ENCODE assay signal across 17 mouse cellular contexts in genomic region chr8:22040153-22040509, GRCm38 (mm10). TPM values are rescaled to one million over a fixed set of nuclear protein-coding genes. Genes with fewer than 3 reads are reported as not detected.
DNase-seq lines count a peak whose midpoint lies in the region; ATAC-seq and TF ChIP-seq lines count a peak whose summit lies in the region.
"Had no signal": no experiment of that assay in that cellular context is flagged by ENCODE, and none has a peak within 500 bp of the region (broad histone marks: within the 10 kb centered on the region; RNA-seq: fewer than 3 reads in every experiment).

No protein-coding gene starts in this region.

- H3K27me3 ChIP-seq in hindbrain, embryonic 11.5 days (ENCODE audit: control insufficient read depth, insufficient read depth, low read length): 0 out of 2 replicates have a peak, but pooled peaks cover 2% of the 10 kb centered on the region
- H3K27me3 ChIP-seq in hindbrain, embryonic 12.5 days: peaks cover 4% of the 10 kb centered on the region; the same call in 1 of the 2 replicates
- peaks cover 16% of the 10 kb centered on the region for H3K27me3 ChIP-seq in E14TG2a.4 (ENCODE audit: insufficient read depth, low read length)
- H3K27me3 ChIP-seq in liver, embryonic 15.5 days: no peaks in the 10 kb centered on the region
- H3K27me3 ChIP-seq in neural tube, embryonic 14.5 days (ENCODE audit: control insufficient read depth, insufficient read depth, low read length): no peaks in the 10 kb centered on the region

- no peaks in the 10 kb centered on the region for H3K4me1 ChIP-seq in hindbrain, embryonic 11.5 days (replicated peaks; ENCODE audit: control insufficient read depth, insufficient read depth, low read length)
- H3K4me1 ChIP-seq in hindbrain, embryonic 12.5 days: peaks cover 19% of the 10 kb centered on the region
- peaks cover 23% of the 10 kb centered on the region for H3K4me1 ChIP-seq in E14TG2a.4 (replicated peaks; ENCODE audit: low read depth, low read length)
- H3K4me1 ChIP-seq in liver, embryonic 15.5 days (replicated peaks): peaks cover 33% of the 10 kb centered on the region
- H3K4me1 ChIP-seq in neural tube, embryonic 14.5 days (ENCODE audit: control insufficient read depth, insufficient read depth, low read length): no peaks in the 10 kb centered on the region

- H3K9ac ChIP-seq in hindbrain, embryonic 11.5 days (ENCODE audit: low read depth, low read length): no peak overlapping the region
- no peak overlapping the region for H3K9ac ChIP-seq in hindbrain, embryonic 12.5 days
- no peak overlapping the region for H3K9ac ChIP-seq in liver, embryonic 15.5 days
- H3K9ac ChIP-seq in neural tube, embryonic 14.5 days (replicated peaks; ENCODE audit: low read depth, low read length): no peak overlapping the region

- no peak overlapping the region for H3K27ac ChIP-seq in hindbrain, embryonic 11.5 days (ENCODE audit: low read depth, low read length)
- H3K27ac ChIP-seq in hindbrain, embryonic 12.5 days: no peak overlapping the region
- H3K27ac ChIP-seq in liver, embryonic 15.5 days (replicated peaks): peak overlapping the region; percentile 49; the same call in 1 of the 2 replicates
- no peak overlapping the region for H3K27ac ChIP-seq in neural tube, embryonic 14.5 days (ENCODE audit: low read depth, low read length)
- H3K27ac ChIP-seq: macrophage had no signal

- no peaks in the 10 kb centered on the region for H3K9me3 ChIP-seq in hindbrain, embryonic 11.5 days (ENCODE audit: control insufficient read depth, low read length)
- H3K9me3 ChIP-seq in hindbrain, embryonic 12.5 days (replicated peaks): no peaks in the 10 kb centered on the region
- no peaks in the 10 kb centered on the region for H3K9me3 ChIP-seq in E14TG2a.4 (ENCODE audit: low read length)
- H3K9me3 ChIP-seq in liver, embryonic 15.5 days (replicated peaks): no peaks in the 10 kb centered on the region
- no peaks in the 10 kb centered on the region for H3K9me3 ChIP-seq in neural tube, embryonic 14.5 days (ENCODE audit: control insufficient read depth, low read length)
- H3K9me3 ChIP-seq: heart, embryonic 10.5 days had no signal

- DNase-seq in hindbrain, embryonic 11.5 days (ENCODE audit: low spot score): no peak
- no peak for DNase-seq in left cerebral cortex, adult 9 months (ENCODE audit: low spot score in 2 of 2)
- no peak for DNase-seq in thymus, postnatal 4 days
- DNase-seq in adrenal gland, postnatal 14 days: no peak
- DNase-seq: adrenal gland, adult 2 months; cerebellum, adult 2 months; gastrocnemius, postnatal 36 days; heart, postnatal 14 days; kidney, adult 11 months; kidney, postnatal 14 days; lung, adult 2 months had no signal

- 34% methylated on average over 6 of the region's 6 CpGs for WGBS in hindbrain, embryonic 11.5 days
- 29% methylated on average over 6 of the region's 6 CpGs for WGBS in hindbrain, embryonic 12.5 days
- WGBS in liver, embryonic 15.5 days (ENCODE audit: insufficient replicate concordance): 48% methylated on average over 6 of the region's 6 CpGs
- WGBS in neural tube, embryonic 14.5 days: 37% methylated on average over 6 of the region's 6 CpGs

- H3K36me3 ChIP-seq in hindbrain, embryonic 11.5 days (ENCODE audit: control insufficient read depth, insufficient read depth, low read length): no peaks in the 10 kb centered on the region
- no peaks in the 10 kb centered on the region for H3K36me3 ChIP-seq in hindbrain, embryonic 12.5 days
- H3K36me3 ChIP-seq in E14TG2a.4 (ENCODE audit: insufficient read depth, low read length): no peaks in the 10 kb centered on the region
- peaks cover 6% of the 10 kb centered on the region; the same call in 1 of the 2 replicates for H3K36me3 ChIP-seq in liver, embryonic 15.5 days (replicated peaks)
- H3K36me3 ChIP-seq in neural tube, embryonic 14.5 days (ENCODE audit: control insufficient read depth, insufficient read depth, low read length): no peaks in the 10 kb centered on the region
- H3K36me3 ChIP-seq: heart, embryonic 10.5 days had no signal

- no peak overlapping the region for H3K4me2 ChIP-seq in hindbrain, embryonic 11.5 days (replicated peaks; ENCODE audit: low read depth, low read length)
- no peak overlapping the region for H3K4me2 ChIP-seq in hindbrain, embryonic 12.5 days (replicated peaks)
- H3K4me2 ChIP-seq in liver, embryonic 15.5 days: no peak overlapping the region
- H3K4me2 ChIP-seq in neural tube, embryonic 14.5 days (ENCODE audit: low read depth, low read length): no peak overlapping the region

- no peak overlapping the region for H3K4me3 ChIP-seq in hindbrain, embryonic 11.5 days (ENCODE audit: low read depth, low read length)
- no peak overlapping the region for H3K4me3 ChIP-seq in hindbrain, embryonic 12.5 days
- H3K4me3 ChIP-seq in E14TG2a.4 (replicated peaks; ENCODE audit: low read length): peak overlapping the region; percentile 67
- no peak overlapping the region for H3K4me3 ChIP-seq in liver, embryonic 15.5 days (replicated peaks)
- H3K4me3 ChIP-seq in neural tube, embryonic 14.5 days (ENCODE audit: low read depth, low read length): no peak overlapping the region

- peak; percentile 10 for ATAC-seq in hindbrain, embryonic 11.5 days (ENCODE audit: low FRiP score)
- ATAC-seq in hindbrain, embryonic 12.5 days (ENCODE audit: low FRiP score): no peak
- no peak for ATAC-seq in liver, embryonic 15.5 days (ENCODE audit: insufficient read depth)
- ATAC-seq in neural tube, embryonic 14.5 days (ENCODE audit: low read depth): peak; percentile 25; the same call in 1 of the 2 replicates

- TF ChIP-seq CTCF in E14TG2a.4 (conservative IDR thresholded peaks at IDR 0.05; ENCODE audit: low read length): no peak

RNA-seq across cellular contexts. Expression of gene Atp7b, which starts 20.0 kb away (rescaled TPM):
- polyA plus RNA-seq in hindbrain, embryonic 11.5 days (2014; fragmentation: Nextera tagmentation; extraction: Ambion mirVana): 1.3 and 1.9 TPM in 2 replicates
- polyA plus RNA-seq in hindbrain, embryonic 12.5 days (2016; fragmentation: Nextera tagmentation; extraction: Ambion mirVana): 1.7 and 1.9 TPM in 2 replicates
- 11.6 and 12.3 TPM in 2 replicates for polyA plus RNA-seq in liver, embryonic 15.5 days (2015; fragmentation: Nextera tagmentation; extraction: Ambion mirVana)
- polyA plus RNA-seq in neural tube, embryonic 14.5 days (2014; fragmentation: Nextera tagmentation; extraction: Ambion mirVana): 1.4 TPM in 2 replicates
- 2.2 and 3.0 TPM in 2 replicates for total RNA-seq in adrenal gland, postnatal 14 days (2021)
- polyA plus RNA-seq: macrophage had no signal

RNA-seq across cellular contexts. Expression of gene Alg11, which starts 20.4 kb away (rescaled TPM):
- 32.3 and 34.1 TPM in 2 replicates for polyA plus RNA-seq in hindbrain, embryonic 11.5 days (2014; fragmentation: Nextera tagmentation; extraction: Ambion mirVana)
- polyA plus RNA-seq in hindbrain, embryonic 12.5 days (2016; fragmentation: Nextera tagmentation; extraction: Ambion mirVana): 32.3 and 38.0 TPM in 2 replicates
- 9.2 and 9.3 TPM in 2 replicates for polyA plus RNA-seq in liver, embryonic 15.5 days (2015; fragmentation: Nextera tagmentation; extraction: Ambion mirVana)
- 39.6 and 42.5 TPM in 2 replicates for polyA plus RNA-seq in neural tube, embryonic 14.5 days (2014; fragmentation: Nextera tagmentation; extraction: Ambion mirVana)
- 34.3 and 34.6 TPM in 2 replicates for total RNA-seq in adrenal gland, postnatal 14 days (2021)

Comparison
In these comparisons a context has a peak if more than half of its experiments do, and no peak if none do; other contexts are left out.
1. ATAC-seq: peak in hindbrain, embryonic 11.5 days (single experiment) and neural tube, embryonic 14.5 days (single experiment); none in hindbrain, embryonic 12.5 days (single experiment) and liver, embryonic 15.5 days (single experiment).